Mouse (Mus musculus): ENCODE measurements around the gene Gm48552. TPM values are rescaled to one million over a fixed set of nuclear protein-coding genes. Genes with fewer than 3 reads are reported as not detected.

Gm48552 gene
- polyA plus RNA-seq, 1 experiment from 2014 or later = 3.3 TPM

GRCm38 (mm10) chr10:81404082-81404481, 15.3 kb downstream of the Gm48552 start:
- H3K4me1 ChIP-seq = peaks cover 51% of the 10 kb centered on the region
- H3K4me3 ChIP-seq = no peak overlapping the region
- WGBS = 26% methylated on average over 9 of the region's 9 CpGs
- H3K36me3 ChIP-seq (replicated peaks) = peaks cover 9% of the 10 kb centered on the region; the same call in 1 of the 2 replicates
- no peak overlapping the region for H3K9ac ChIP-seq
- ATAC-seq (replicated peaks) = no peak
- H3K9me3 ChIP-seq = no peaks in the 10 kb centered on the region
- H3K4me2 ChIP-seq = no peak overlapping the region
- no peak overlapping the region for H3K27ac ChIP-seq
- peaks cover 21% of the 10 kb centered on the region for H3K27me3 ChIP-seq (replicated peaks)

GRCm38 (mm10) chr10:81404720-81405119, 15.9 kb downstream of the Gm48552 start:
- no peak for ATAC-seq (replicated peaks)
- no peak overlapping the region for H3K4me2 ChIP-seq
- no peak overlapping the region for H3K9ac ChIP-seq
- H3K4me1 ChIP-seq = peaks cover 54% of the 10 kb centered on the region
- H3K27ac ChIP-seq = no peak overlapping the region
- 66% methylated on average over 18 of the region's 18 CpGs for WGBS
- peaks cover 9% of the 10 kb centered on the region; the same call in 1 of the 2 replicates for H3K36me3 ChIP-seq (replicated peaks)
- no peaks in the 10 kb centered on the region for H3K9me3 ChIP-seq
- no peak overlapping the region for H3K4me3 ChIP-seq
- peaks cover 21% of the 10 kb centered on the region for H3K27me3 ChIP-seq (replicated peaks)

GRCm38 (mm10) chr10:81405588-81406201, 16.9 kb downstream of the Gm48552 start:
- Histone ChIP-seq H3K4me1 (peaks cover 51% of the 10 kb centered on the region), H3K9ac (no peak overlapping the region), H3K36me3 (replicated peaks) (peaks cover 9% of the 10 kb centered on the region; the same call in 1 of the 2 replicates), H3K4me3 (no peak overlapping the region), H3K27me3 (replicated peaks) (peaks cover 21% of the 10 kb centered on the region), H3K27ac (no peak overlapping the region), H3K4me2 (no peak overlapping the region), H3K9me3 (no peaks in the 10 kb centered on the region)
- WGBS = 45% methylated on average over 13 of the region's 13 CpGs
- ATAC-seq (replicated peaks) = no peak

GRCm38 (mm10) chr10:81406504-81407440, 18.0 kb downstream of the Gm48552 start:
- Histone ChIP-seq H3K27ac (no peak overlapping the region), H3K9me3 (no peaks in the 10 kb centered on the region), H3K27me3 (replicated peaks) (peaks cover 21% of the 10 kb centered on the region), H3K9ac (no peak overlapping the region), H3K4me1 (peaks cover 45% of the 10 kb centered on the region), H3K4me3 (0 out of 2 replicates have a peak overlapping the region, but pooled peaks have one; percentile 7), H3K4me2 (peak overlapping the region; percentile 31), H3K36me3 (replicated peaks) (peaks cover 9% of the 10 kb centered on the region; the same call in 1 of the 2 replicates)
- 32% methylated on average over 24 of the region's 24 CpGs for WGBS
- no peak for ATAC-seq (replicated peaks)

GRCm38 (mm10) chr10:81407539-81408423, 19.0 kb downstream of the Gm48552 start:
- H3K4me1 ChIP-seq = peaks cover 44% of the 10 kb centered on the region
- H3K4me3 ChIP-seq = 0 out of 2 replicates have a peak overlapping the region, but pooled peaks have one; percentile 7
- no peak for ATAC-seq (replicated peaks)
- WGBS = 31% methylated on average over 31 of the region's 31 CpGs
- no peak overlapping the region for H3K27ac ChIP-seq
- peak overlapping the region; percentile 31 for H3K4me2 ChIP-seq
- H3K36me3 ChIP-seq (replicated peaks) = peaks cover 9% of the 10 kb centered on the region; the same call in 1 of the 2 replicates
- H3K9ac ChIP-seq = no peak overlapping the region
- H3K9me3 ChIP-seq = no peaks in the 10 kb centered on the region
- H3K27me3 ChIP-seq (replicated peaks) = peaks cover 21% of the 10 kb centered on the region

GRCm38 (mm10) chr10:81408424-81408729, 19.6 kb downstream of the Gm48552 start:
- H3K9ac ChIP-seq = no peak overlapping the region
- H3K4me3 ChIP-seq = no peak overlapping the region
- no peak for ATAC-seq (replicated peaks)
- 51% methylated on average over 13 of the region's 13 CpGs for WGBS
- peaks cover 38% of the 10 kb centered on the region for H3K4me1 ChIP-seq
- no peaks in the 10 kb centered on the region for H3K9me3 ChIP-seq
- H3K4me2 ChIP-seq = no peak overlapping the region
- peaks cover 9% of the 10 kb centered on the region; the same call in 1 of the 2 replicates for H3K36me3 ChIP-seq (replicated peaks)
- no peak overlapping the region for H3K27ac ChIP-seq
- peaks cover 21% of the 10 kb centered on the region for H3K27me3 ChIP-seq (replicated peaks)

GRCm38 (mm10) chr10:81408871-81409291, 20.1 kb downstream of the Gm48552 start:
- H3K36me3 ChIP-seq (replicated peaks) = peaks cover 9% of the 10 kb centered on the region; the same call in 1 of the 2 replicates
- ATAC-seq (replicated peaks) = no peak
- no peak overlapping the region for H3K9ac ChIP-seq
- no peak overlapping the region for H3K4me3 ChIP-seq
- peaks cover 21% of the 10 kb centered on the region for H3K27me3 ChIP-seq (replicated peaks)
- no peak overlapping the region for H3K4me2 ChIP-seq
- no peaks in the 10 kb centered on the region for H3K9me3 ChIP-seq
- H3K27ac ChIP-seq = no peak overlapping the region
- peaks cover 36% of the 10 kb centered on the region for H3K4me1 ChIP-seq
- 17% methylated on average over 9 of the region's 9 CpGs for WGBS

- no peak for ATAC-seq (replicated peaks)
- WGBS = 14% methylated on average over 8 of the region's 8 CpGs
- Histone ChIP-seq H3K27me3 (replicated peaks) (peaks cover 21% of the 10 kb centered on the region), H3K4me3 (no peak overlapping the region), H3K27ac (no peak overlapping the region), H3K36me3 (replicated peaks) (peaks cover 9% of the 10 kb centered on the region; the same call in 1 of the 2 replicates), H3K4me1 (peaks cover 41% of the 10 kb centered on the region), H3K4me2 (no peak overlapping the region), H3K9ac (no peak overlapping the region), H3K9me3 (no peaks in the 10 kb centered on the region)
These were observed 20.5 kb downstream of the Gm48552 start for GRCm38 (mm10) chr10:81409330-81409729.

- H3K27me3 ChIP-seq (replicated peaks) = peaks cover 17% of the 10 kb centered on the region
- H3K36me3 ChIP-seq (replicated peaks) = peaks cover 5% of the 10 kb centered on the region; the same call in 1 of the 2 replicates
- H3K4me1 ChIP-seq = peaks cover 42% of the 10 kb centered on the region
- no peak for ATAC-seq (replicated peaks)
- no peaks in the 10 kb centered on the region for H3K9me3 ChIP-seq
- 71% methylated on average over 4 of the region's 4 CpGs for WGBS
- no peak overlapping the region for H3K27ac ChIP-seq
- H3K4me3 ChIP-seq = no peak overlapping the region
- H3K9ac ChIP-seq = no peak overlapping the region
- H3K4me2 ChIP-seq = no peak overlapping the region
These were observed 21.5 kb downstream of the Gm48552 start for GRCm38 (mm10) chr10:81410350-81410749.

GRCm38 (mm10) chr10:81410981-81411380, 22.2 kb downstream of the Gm48552 start:
- H3K4me3 ChIP-seq = no peak overlapping the region
- no peak overlapping the region for H3K4me2 ChIP-seq
- no peaks in the 10 kb centered on the region for H3K9me3 ChIP-seq
- H3K27ac ChIP-seq = no peak overlapping the region
- H3K4me1 ChIP-seq = peaks cover 42% of the 10 kb centered on the region
- no peak overlapping the region for H3K9ac ChIP-seq
- peaks cover under 1% of the 10 kb centered on the region; the same call in 1 of the 2 replicates for H3K36me3 ChIP-seq (replicated peaks)
- 71% methylated on average over 9 of the region's 9 CpGs for WGBS
- ATAC-seq (replicated peaks) = no peak
- peaks cover 15% of the 10 kb centered on the region for H3K27me3 ChIP-seq (replicated peaks)

GRCm38 (mm10) chr10:81411471-81412400, 22.9 kb downstream of the Gm48552 start:
- peak overlapping the region; percentile 65 for H3K27ac ChIP-seq
- WGBS = 60% methylated on average over 18 of the region's 18 CpGs
- H3K9ac ChIP-seq = no peak overlapping the region
- H3K36me3 ChIP-seq (replicated peaks) = no peaks in the 10 kb centered on the region; the same call in 1 of the 2 replicates
- no peak overlapping the region for H3K4me2 ChIP-seq
- H3K4me1 ChIP-seq = peaks cover 46% of the 10 kb centered on the region
- no peak for ATAC-seq (replicated peaks)
- no peaks in the 10 kb centered on the region for H3K9me3 ChIP-seq
- no peak overlapping the region for H3K4me3 ChIP-seq
- peaks cover 13% of the 10 kb centered on the region; the same call in 1 of the 2 replicates for H3K27me3 ChIP-seq (replicated peaks)
